Mouse (Mus musculus) adrenal gland, adult (tissue): ENCODE results near the gene Gm10663.

Experiments
- DNase-seq, 2 experiments: peaks; one replicate each; pipeline ENCODE4 v3.0.0; 2022 to 2023; ENCODE audit warnings: low spot score in 1 of 2; ENCODE audit not compliant: inconsistent age in 2 of 2

Gene Gm10663

DNA sequence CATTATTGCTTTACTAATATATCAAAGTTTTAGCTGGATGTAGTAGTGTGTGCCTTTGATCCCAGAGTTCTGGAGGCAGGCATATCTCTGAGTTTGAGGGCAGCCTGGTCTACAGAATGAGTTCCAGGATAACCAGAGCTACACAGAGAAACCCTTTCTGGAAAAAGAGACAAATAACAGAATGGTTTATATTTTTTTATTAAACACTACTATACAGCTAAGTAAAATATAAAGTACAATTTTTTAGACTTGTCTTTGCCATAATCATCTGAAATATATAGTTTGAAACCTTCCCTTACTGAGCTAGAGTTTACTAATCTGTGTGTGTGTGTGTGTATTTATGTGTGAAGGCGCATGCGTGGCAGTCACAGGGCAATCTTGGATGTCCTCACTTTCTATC, at the start of gene Gm10663:
Gm10663 (plus strand) TSS at position 301 of the 400 bp plus-strand sequence.
- no peak for DNase-seq

GRCm38 (mm10) chr8:65028959-65029686, 45.7 kb upstream of the Gm10663 start:
- no peak for DNase-seq

GRCm38 (mm10) chr8:65029776-65030175, 45.1 kb upstream of the Gm10663 start:
- no peak for DNase-seq

DNA sequence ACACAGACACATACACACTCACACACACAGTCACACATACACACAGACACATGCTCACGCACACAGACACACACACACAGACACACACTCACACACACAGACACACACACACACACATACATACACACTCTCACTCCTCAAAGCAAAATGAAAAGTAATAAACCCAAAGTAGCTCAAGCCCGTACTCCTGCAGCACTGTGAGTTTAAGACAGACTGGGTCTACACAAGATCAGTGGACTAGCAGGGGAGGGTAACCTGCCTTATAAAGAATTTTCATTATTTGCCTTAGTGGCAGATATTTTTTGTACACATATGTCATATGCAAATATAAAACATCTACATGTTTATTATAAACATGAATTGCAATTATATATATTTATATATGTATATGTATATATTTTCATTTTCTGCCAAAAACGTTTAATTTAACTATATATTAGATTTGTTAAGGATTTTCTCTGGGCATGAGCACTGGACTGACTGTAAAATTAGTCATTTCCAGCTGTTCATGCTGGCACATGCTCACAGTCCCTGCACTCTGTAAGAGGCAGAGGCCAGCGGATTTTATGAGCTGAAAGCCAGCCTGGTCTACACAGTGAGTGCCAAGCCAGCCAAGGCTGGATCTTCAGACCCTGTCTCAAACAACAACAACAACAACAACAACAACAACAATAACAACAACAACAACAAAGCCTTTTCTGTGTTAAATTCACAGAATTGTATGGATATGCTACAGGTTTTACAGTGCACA, 43.9 kb upstream of the Gm10663 start:
- DNase-seq, result no peak

- no peak for DNase-seq
Observed at GRCm38 (mm10) chr8:65032107-65032506, 42.7 kb upstream of the Gm10663 start.

DNA sequence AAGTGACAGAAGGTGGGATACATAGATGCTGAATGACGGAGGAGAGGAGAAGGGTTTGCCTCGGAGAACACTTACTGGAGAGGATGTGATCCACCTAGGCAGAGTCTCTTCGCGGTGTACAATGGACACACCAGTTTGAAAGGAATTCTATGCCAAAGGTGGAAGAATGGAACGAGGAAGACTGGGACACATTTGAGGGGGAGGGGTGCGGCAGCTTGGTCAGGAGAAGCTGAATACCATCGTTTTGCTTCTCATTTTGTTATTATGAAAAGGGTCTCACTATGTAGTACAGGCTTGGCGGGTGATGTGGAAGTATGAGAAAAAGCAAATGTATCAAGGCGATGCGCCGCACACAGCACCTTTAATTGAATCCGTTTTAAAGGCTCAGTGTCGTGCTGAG, 41.8 kb upstream of the Gm10663 start:
- DNase-seq, result no peak

DNA sequence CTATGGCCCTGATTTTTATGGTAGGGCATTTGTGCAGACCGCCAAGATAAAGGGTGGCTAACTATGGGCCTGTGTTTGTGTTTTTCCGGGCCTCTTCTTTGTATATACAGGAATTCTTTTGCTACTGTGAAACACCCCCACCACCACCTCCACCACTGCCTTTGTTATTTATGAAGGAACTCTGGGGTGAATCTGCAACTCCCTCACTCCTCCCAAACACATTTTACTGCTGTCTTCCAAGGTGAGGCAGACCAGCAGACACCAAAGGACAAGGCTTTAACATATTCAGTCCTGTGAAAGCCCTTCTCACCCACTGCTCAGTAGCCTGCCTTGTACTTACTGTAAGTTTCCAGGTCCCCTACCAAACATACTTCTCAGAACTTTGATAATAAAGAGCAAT, 40.7 kb upstream of the Gm10663 start:
- no peak for DNase-seq

- peak; percentile 6 to 44 for DNase-seq
Observed at GRCm38 (mm10) chr8:65037117-65037533, 37.7 kb upstream of the Gm10663 start, which contains the start of gene Apela. Gene Apela (minus strand): TSS chr8:65037336.

DNA sequence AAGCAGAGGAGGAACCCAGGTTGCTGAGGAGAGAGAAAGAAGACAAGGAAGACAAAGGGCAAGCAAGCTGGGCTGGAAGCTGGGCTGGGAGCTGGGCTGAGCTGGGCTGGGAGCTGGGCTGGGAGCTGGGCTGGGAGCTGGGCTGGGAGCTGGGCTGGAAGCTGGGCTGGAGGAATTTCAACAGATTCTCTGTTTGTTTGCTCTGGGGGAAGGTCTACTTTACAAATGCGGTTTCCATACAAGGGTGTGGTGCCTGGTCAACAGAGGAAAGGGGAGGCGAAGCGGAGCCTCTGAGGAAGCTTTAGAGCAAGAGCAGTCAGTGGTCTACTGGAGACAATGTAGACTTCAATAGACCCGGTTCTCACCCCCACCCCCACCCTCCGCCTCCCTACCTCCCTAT, 28.3 kb upstream of the Gm10663 start:
- DNase-seq, result no peak

GRCm38 (mm10) chr8:65047193-65047592, 27.6 kb upstream of the Gm10663 start:
- DNase-seq, result no peak

- no peak for DNase-seq
Observed at GRCm38 (mm10) chr8:65047801-65048200, 27.0 kb upstream of the Gm10663 start.

GRCm38 (mm10) chr8:65053554-65053953, 21.3 kb upstream of the Gm10663 start:
- DNase-seq, result no peak

- no peak for DNase-seq
Observed at GRCm38 (mm10) chr8:65053968-65054367, 20.9 kb upstream of the Gm10663 start.

DNA sequence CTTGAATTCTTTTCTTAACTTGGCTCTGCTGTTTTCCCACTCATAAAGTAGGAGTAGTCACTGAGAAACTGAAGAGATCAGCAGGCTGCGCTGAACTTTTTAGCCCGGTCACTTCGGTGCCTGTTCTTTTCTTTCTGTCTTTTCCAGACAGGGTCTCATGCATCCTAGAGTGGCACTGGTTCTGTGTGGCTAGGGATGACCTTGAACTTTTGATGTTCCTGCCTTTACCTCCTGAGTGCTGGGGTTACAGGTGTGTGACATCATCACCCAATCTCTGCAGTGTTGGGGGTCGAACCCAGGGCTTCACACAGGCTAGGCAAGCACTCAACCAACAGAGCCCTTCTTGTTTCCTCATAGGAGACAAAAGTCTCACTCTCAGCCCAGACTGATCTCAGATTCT, 18.1 kb upstream of the Gm10663 start:
- no peak for DNase-seq

DNA sequence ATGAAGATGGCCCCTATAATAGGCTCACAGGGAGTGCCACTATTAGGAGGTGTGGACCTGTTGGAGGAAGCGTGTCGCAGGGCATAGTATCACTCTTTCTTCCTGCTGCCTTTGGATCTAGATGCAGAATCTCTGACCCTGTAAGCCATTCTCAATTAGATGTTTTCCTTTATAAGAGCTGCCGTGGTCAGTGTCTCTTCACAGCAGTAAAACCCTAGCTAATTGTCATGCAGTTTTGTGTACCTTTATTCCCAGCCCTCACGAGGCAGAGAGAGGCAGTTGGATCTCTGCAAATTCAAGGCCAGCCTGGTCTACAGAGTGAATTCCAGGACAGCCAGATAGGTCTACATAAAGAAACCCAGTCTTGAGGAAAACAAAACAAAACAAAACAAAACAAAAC, 12.6 kb upstream of the Gm10663 start:
- DNase-seq, result no peak

GRCm38 (mm10) chr8:65064071-65064470, 10.8 kb upstream of the Gm10663 start:
- DNase-seq, result no peak

- DNase-seq, result no peak
Observed at GRCm38 (mm10) chr8:65065622-65066021, 9.2 kb upstream of the Gm10663 start.

DNA sequence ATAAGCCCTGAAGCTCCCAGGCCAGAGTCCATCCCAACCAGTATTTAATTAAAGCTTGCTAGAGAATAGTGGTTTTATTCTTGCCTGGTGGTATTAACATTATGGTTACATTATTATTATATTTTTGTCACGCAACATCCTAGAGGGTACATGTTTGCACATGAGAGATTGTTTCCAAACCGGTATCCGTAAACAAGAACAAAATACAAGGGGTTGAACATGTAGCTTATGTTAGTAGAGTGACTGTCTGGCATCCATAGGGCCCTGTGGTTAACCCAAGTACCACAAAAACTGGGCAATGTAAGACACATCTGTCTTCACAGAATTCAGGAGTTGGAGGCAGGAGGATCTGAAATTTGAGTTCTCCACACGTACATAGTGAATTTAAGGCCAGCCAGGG, 7.8 kb upstream of the Gm10663 start:
- no peak for DNase-seq

DNA sequence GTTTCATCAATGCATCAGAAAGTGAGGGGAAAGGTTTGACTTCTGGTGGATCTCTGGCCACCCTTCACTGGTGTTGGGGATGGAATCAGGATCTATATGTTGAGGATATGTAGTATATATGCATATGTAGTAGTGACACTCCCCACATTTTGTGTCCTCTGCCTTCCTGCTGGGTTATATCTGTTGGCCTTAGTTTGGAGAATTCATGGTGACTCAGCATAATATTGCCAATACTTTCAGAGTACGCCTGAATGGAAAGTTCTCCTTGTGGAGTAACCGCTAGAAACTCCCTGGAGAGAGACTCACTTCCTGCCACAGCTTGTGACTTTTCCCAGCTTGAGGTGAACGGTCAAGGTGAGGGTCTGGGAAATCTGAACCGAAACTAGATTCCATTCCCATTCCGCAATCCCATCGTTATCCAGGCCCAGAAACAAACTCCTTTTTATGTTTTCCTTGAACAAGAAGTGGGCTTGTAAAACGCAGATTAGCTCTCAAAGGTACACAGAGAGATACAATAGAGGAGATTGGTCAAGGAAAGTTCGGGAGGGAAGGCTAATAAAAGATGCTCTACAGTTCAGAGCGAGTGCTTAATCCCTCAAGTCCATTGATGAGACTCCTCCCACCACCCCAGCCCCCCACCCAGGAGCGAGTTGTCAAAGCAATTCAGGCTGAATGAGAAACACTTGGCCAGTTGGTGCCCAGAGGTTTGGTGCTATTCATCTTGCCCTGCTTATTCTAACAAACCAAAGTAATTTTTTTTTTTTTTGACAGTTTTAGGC, 7.0 kb upstream of the Gm10663 start:
- DNase-seq, result peak in 1 of 2 experiments; percentile 26

DNA sequence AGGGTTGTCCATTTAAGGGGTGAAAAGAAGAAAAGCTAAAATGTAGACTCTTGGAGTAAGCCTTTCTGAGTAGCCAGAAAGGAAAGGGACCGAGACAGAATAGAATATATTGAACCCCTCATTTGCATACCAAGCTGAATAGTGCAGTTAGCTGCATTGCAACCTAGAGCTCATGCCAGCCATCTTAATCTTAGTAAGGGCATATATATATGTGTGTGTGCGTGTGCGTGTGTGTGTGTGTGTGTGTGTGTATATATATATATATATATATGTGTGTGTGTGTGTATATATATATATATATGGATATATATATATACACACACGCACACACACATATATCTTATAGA, 6.4 kb upstream of the Gm10663 start:
- no peak for DNase-seq

DNA sequence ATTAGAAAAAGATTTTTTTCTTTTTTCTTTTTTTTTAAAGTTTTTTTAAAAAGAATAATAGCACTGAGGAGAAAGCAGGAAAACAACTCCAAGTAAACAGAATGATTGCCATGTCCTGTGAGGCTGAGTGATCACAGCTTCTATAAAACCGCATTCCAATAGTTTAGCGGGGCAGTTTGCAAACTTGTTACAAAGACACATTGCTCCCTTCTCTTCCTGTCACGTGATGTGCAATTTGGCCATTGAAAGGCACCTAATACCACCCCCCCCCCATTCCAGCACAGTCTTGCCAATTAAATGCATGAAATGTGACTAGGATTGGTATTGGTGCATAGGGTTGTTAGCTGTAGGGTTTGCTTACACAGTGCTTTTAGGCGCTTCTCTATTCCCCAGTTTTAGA, 3.8 kb upstream of the Gm10663 start:
- DNase-seq, result no peak

- DNase-seq, result peak; percentile 13 to 83
Observed at GRCm38 (mm10) chr8:65080731-65081130, 5.9 kb downstream of the Gm10663 start.
